Mouse (Mus musculus) liver, embryonic 11.5 days (tissue): ENCODE data around the gene Ski. TPM values are rescaled to one million over a fixed set of nuclear protein-coding genes. Genes with fewer than 3 reads are reported as not detected.

Experiments
- ATAC-seq: fragments of 200-750 bp; cut with Nextera tagmentation; replicated peaks from 2 replicates; pipeline ENCODE4 v1.8.0; 2017; ENCODE audit warnings: moderate number of reproducible peaks, mild to moderate bottlenecking, moderate TSS enrichment, moderate library complexity; ENCODE audit not compliant: low FRiP score
- DNase-seq: peaks from one replicate; pipeline ENCODE4 v3.0.0-alpha.2; 2017; ENCODE audit warnings: low spot score
- H3K27ac ChIP-seq: fragments of 300-500 bp; sonication (generic); 2 replicates; pipeline ENCODE4 v1.5.1; 2014; ENCODE audit warnings: mild to moderate bottlenecking, low read depth, low read length, control low read depth
- H3K27me3 ChIP-seq: fragments of 300-500 bp; sonication (generic); replicated peaks from 2 replicates; pipeline ENCODE4 v1.6.1; 2014; ENCODE audit warnings: low read length, mixed read lengths; ENCODE audit not compliant: control insufficient read depth, insufficient read depth
- H3K36me3 ChIP-seq: fragments of 300-500 bp; sonication (generic); 2 replicates; pipeline ENCODE4 v1.6.1; 2014; ENCODE audit warnings: mild to moderate bottlenecking, low read length, moderate library complexity, mixed read lengths; ENCODE audit not compliant: control insufficient read depth, insufficient read depth
- H3K4me1 ChIP-seq: fragments of 300-500 bp; sonication (generic); replicated peaks from 2 replicates; pipeline ENCODE4 v1.6.1; 2014; ENCODE audit warnings: low read length, mixed read lengths; ENCODE audit not compliant: control insufficient read depth, insufficient read depth
- H3K4me2 ChIP-seq: fragments of 300-500 bp; sonication (generic); 2 replicates; pipeline ENCODE4 v1.6.1; 2014; ENCODE audit warnings: mild to moderate bottlenecking, control low read depth, moderate library complexity
- H3K4me3 ChIP-seq: fragments of 300-500 bp; sonication (generic); 2 replicates; pipeline ENCODE4 v1.5.1; 2014; ENCODE audit warnings: low read depth, low read length, control low read depth
- H3K9ac ChIP-seq: fragments of 300-500 bp; sonication (generic); 2 replicates; pipeline ENCODE4 v1.6.1; 2014; ENCODE audit warnings: low read depth, low read length, control low read depth
- H3K9me3 ChIP-seq: fragments of 300-500 bp; sonication (generic); 2 replicates; pipeline ENCODE4 v1.6.1; 2016; ENCODE audit warnings: low read length, inconsistent platforms, mixed read lengths; ENCODE audit not compliant: control insufficient read depth
- WGBS: fragments of 180-500 bp; shearing (Covaris S2); extraction: QIAGEN DNeasy Blood & Tissue Kit; methylation state at CpG from one replicate; pipeline ENCODE4 v1.1.7; 2014; 5-methylcytosine and 5-hydroxymethylcytosine counted together
- polyA plus RNA-seq: library from polyadenylated mRNA; unstranded; fragments of >200 nt; fragmentation: Nextera tagmentation; extraction: Ambion mirVana; gene quantifications from 2 replicates; pipeline ENCODE4 v1.2.1, GENCODE M21; 2014

The Ski gene
- polyA plus RNA-seq, 1 experiment from 2014 or later: 9.8 TPM

- H3K9ac ChIP-seq: no peak overlapping the region
- DNase-seq (no peak), ATAC-seq (peak; percentile 54)
- no peaks in the 10 kb centered on the region for H3K36me3 ChIP-seq
- peaks cover 46% of the 10 kb centered on the region for H3K4me1 ChIP-seq
- no peaks in the 10 kb centered on the region for H3K9me3 ChIP-seq
- H3K27me3 ChIP-seq: no peaks in the 10 kb centered on the region
- no peak overlapping the region for H3K4me3 ChIP-seq
- 21% methylated on average over 3 of the region's 3 CpGs for WGBS
- H3K4me2 ChIP-seq: peak overlapping the region; percentile 51
- peak overlapping the region; percentile 75 for H3K27ac ChIP-seq
These were observed 43.3 kb downstream of the Ski start for GRCm38 (mm10) chr4:155178981-155179512.

- WGBS: 22% methylated on average over 6 of the region's 6 CpGs
- ATAC-seq: peak; percentile 50; the same call in 1 of the 2 replicates
- Histone ChIP-seq H3K9me3 (no peaks in the 10 kb centered on the region), H3K4me3 (no peak overlapping the region), H3K27ac (peak overlapping the region; percentile 75), H3K9ac (peak overlapping the region; percentile 34; the same call in 1 of the 2 replicates), H3K27me3 (no peaks in the 10 kb centered on the region), H3K36me3 (no peaks in the 10 kb centered on the region), H3K4me1 (peaks cover 49% of the 10 kb centered on the region), H3K4me2 (peak overlapping the region; percentile 51)
- DNase-seq: no peak
These were observed 44.1 kb downstream of the Ski start for GRCm38 (mm10) chr4:155178274-155178673.

DNA sequence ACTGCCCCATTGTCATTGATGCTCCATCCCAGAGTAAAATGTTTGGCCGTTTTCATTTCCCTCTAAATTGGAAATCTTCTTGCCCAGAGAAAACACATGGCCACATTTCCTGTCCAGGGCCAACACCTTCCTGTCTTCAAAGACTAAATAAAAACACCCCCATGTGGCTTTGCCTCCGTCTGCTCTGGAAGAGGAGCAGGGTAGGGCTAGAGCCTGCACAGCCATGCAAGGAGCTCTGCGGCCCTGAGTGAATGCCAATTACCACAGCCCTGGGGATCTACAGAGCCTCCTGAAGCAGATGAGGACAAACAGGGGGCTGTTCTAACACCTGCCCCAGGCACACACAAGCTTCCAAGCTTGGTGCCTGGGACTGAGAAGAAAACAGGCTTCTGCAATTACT, 46.2 kb downstream of the Ski start:
- Histone ChIP-seq H3K4me1 (peaks cover 56% of the 10 kb centered on the region), H3K27ac (0 out of 2 replicates have a peak overlapping the region, but pooled peaks have one; percentile 23), H3K27me3 (no peaks in the 10 kb centered on the region), H3K4me2 (no peak overlapping the region), H3K4me3 (no peak overlapping the region), H3K9ac (peak overlapping the region; percentile 8; the same call in 1 of the 2 replicates), H3K9me3 (no peaks in the 10 kb centered on the region), H3K36me3 (no peaks in the 10 kb centered on the region)
- no peak for ATAC-seq
- DNase-seq: no peak
- 64% methylated on average over 3 of the region's 3 CpGs for WGBS

DNA sequence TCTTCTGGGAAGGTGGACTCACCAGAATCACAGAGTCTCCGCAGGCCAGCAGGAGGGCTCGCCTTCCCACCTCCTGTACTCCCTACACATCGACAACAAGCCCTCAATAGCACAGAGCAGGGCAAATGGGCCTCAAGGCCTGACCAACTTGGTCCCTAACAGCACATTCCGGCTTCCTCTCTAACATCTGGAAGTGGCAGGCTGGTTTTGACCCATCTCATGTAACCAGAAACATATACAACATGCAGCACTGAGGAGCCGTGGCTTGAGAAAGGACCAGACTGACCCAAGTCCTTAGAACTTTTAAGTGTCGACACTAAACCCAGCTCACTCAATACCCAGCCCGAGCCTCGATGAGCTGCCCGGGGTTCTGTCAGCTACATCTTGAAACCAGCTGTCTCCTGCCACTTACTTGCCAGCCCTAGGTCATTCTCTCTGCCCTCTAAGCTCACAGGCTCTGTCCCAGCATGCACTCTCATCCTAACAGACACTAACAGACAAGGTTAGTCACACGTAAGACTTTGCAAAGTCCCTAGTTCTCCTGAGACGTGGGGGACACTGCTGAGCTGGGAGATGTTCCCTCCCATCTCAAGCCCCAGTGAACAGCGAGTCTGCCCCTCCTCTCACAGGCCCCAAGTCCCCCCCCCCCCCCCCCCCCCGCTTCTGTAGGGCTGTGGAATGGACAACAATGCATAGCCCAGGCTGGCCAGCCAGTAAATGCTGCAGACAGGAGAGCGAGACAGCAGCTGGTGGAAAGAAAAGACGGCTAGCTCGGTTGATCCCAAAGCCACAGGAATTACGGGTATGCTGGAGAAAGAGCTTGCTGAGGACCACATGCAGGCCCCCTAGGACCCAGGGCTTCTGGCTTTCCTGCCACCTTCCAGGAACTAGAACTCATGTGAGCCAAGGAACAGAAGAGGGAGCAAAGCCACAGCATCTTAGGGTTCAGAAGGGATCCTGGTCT, 48.3 kb downstream of the Ski start:
- Histone ChIP-seq H3K4me3 (no peak overlapping the region), H3K36me3 (no peaks in the 10 kb centered on the region), H3K9me3 (no peaks in the 10 kb centered on the region), H3K9ac (no peak overlapping the region), H3K4me2 (peak overlapping the region; percentile 35), H3K4me1 (peaks cover 54% of the 10 kb centered on the region), H3K27ac (peak overlapping the region; percentile 65), H3K27me3 (no peaks in the 10 kb centered on the region)
- DNase-seq (no peak), ATAC-seq (peak; percentile 5; the same call in 1 of the 2 replicates)
- 40% methylated on average over 16 of the region's 17 CpGs for WGBS

- Histone ChIP-seq H3K36me3 (no peaks in the 10 kb centered on the region), H3K9ac (no peak overlapping the region), H3K4me3 (no peak overlapping the region), H3K4me2 (peak overlapping the region; percentile 35), H3K27me3 (no peaks in the 10 kb centered on the region), H3K9me3 (no peaks in the 10 kb centered on the region), H3K27ac (peak overlapping the region; percentile 65), H3K4me1 (peaks cover 45% of the 10 kb centered on the region)
- WGBS: 34% methylated on average over 21 of the region's 21 CpGs
- ATAC-seq (peak; percentile 63), DNase-seq (peak; percentile 68)
These were observed 49.2 kb downstream of the Ski start for GRCm38 (mm10) chr4:155172909-155173821.

DNA sequence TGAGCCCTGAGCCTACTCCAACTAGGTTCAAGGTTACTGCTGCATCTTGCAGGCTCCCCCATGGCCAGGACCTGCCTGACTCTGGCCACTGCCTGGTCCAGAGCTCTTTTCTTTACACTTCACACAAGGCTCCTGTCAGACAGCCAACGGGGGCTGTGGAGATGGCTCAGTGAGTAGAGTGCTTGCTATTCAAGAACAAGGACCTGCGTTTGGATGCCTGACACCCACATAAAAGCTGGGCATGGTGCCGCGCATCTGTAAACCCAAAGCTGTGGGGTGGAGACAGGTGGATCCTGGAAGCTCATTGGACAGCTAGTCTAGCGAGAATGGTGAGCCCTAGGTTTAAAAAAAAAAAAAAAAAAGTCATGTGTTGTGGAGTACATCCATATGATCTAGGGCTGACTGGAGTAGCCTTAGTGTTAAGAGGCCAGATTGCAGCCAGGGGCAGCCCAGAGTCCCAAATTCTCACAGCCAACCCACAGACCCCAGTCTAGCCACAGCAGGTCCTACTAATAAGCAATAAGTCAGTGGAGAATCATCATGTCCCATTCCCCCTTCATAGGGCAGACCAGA, 50.3 kb downstream of the Ski start:
- ATAC-seq: no peak
- H3K36me3 ChIP-seq: no peaks in the 10 kb centered on the region
- no peak for DNase-seq
- 79% methylated on average over 5 of the region's 5 CpGs for WGBS
- H3K4me3 ChIP-seq: no peak overlapping the region
- H3K9me3 ChIP-seq: no peaks in the 10 kb centered on the region
- H3K4me1 ChIP-seq: peaks cover 39% of the 10 kb centered on the region
- no peaks in the 10 kb centered on the region for H3K27me3 ChIP-seq
- H3K27ac ChIP-seq: no peak overlapping the region
- H3K4me2 ChIP-seq: no peak overlapping the region
- no peak overlapping the region for H3K9ac ChIP-seq

- Histone ChIP-seq H3K4me1 (peaks cover 31% of the 10 kb centered on the region), H3K27ac (no peak overlapping the region), H3K4me2 (no peak overlapping the region), H3K9me3 (no peaks in the 10 kb centered on the region), H3K27me3 (no peaks in the 10 kb centered on the region), H3K4me3 (no peak overlapping the region), H3K36me3 (no peaks in the 10 kb centered on the region), H3K9ac (no peak overlapping the region)
- DNase-seq (no peak), ATAC-seq (no peak)
- WGBS: 77% methylated on average over 8 of the region's 8 CpGs
These were observed 51.7 kb downstream of the Ski start for GRCm38 (mm10) chr4:155170614-155171212.

GRCm38 (mm10) chr4:155168835-155169252, 53.5 kb downstream of the Ski start:
- Histone ChIP-seq H3K27me3 (no peaks in the 10 kb centered on the region), H3K9me3 (no peaks in the 10 kb centered on the region), H3K4me2 (no peak overlapping the region), H3K36me3 (no peaks in the 10 kb centered on the region), H3K9ac (no peak overlapping the region), H3K4me3 (no peak overlapping the region), H3K4me1 (peaks cover 32% of the 10 kb centered on the region), H3K27ac (no peak overlapping the region)
- 89% methylated on average over 8 of the region's 8 CpGs for WGBS
- ATAC-seq (no peak), DNase-seq (no peak)
